Mouse (Mus musculus): Measurements from ENCODE around the gene Mpnd. TPM values are rescaled to one million over a fixed set of nuclear protein-coding genes. Genes with fewer than 3 reads are reported as not detected.

The Mpnd gene
- polyA plus RNA-seq, 1 experiment from 2014 or later, result 131 TPM

Other genes starting within 250 kb of the Mpnd start
- 8.5 and 10.3 TPM in 2 replicates for gene Zfp119a, start 126.8 kb upstream of the Mpnd start, polyA plus RNA-seq (2016; fragmentation: Nextera tagmentation; extraction: Ambion mirVana)
- 12.9 and 14.8 TPM in 2 replicates for gene Zfp959, start 113.6 kb upstream of the Mpnd start, polyA plus RNA-seq (2016; fragmentation: Nextera tagmentation; extraction: Ambion mirVana)
- gene Zfp119b, start 56.2 kb upstream of the Mpnd start, polyA plus RNA-seq (2016; fragmentation: Nextera tagmentation; extraction: Ambion mirVana), result 5.4 and 5.8 TPM in 2 replicates
- 2.1 and 2.3 TPM in 2 replicates for gene Ebi3, start 53.1 kb upstream of the Mpnd start, polyA plus RNA-seq (2016; fragmentation: Nextera tagmentation; extraction: Ambion mirVana)
- gene Yju2, start 46.6 kb upstream of the Mpnd start, polyA plus RNA-seq (2016; fragmentation: Nextera tagmentation; extraction: Ambion mirVana), result 31.0 and 34.0 TPM in 2 replicates
- 68.4 and 103 TPM in 2 replicates for gene Shd, start 35.2 kb upstream of the Mpnd start, polyA plus RNA-seq (2016; fragmentation: Nextera tagmentation; extraction: Ambion mirVana)
- 78.4 and 95.0 TPM in 2 replicates for gene Fsd1, start 19.2 kb upstream of the Mpnd start, polyA plus RNA-seq (2016; fragmentation: Nextera tagmentation; extraction: Ambion mirVana)
- 5.2 and 5.5 TPM in 2 replicates for gene Stap2, start 127 bp upstream of the Mpnd start, polyA plus RNA-seq (2016; fragmentation: Nextera tagmentation; extraction: Ambion mirVana)
- gene Sh3gl1, start 30.9 kb downstream of the Mpnd start, polyA plus RNA-seq (2016; fragmentation: Nextera tagmentation; extraction: Ambion mirVana), result 161 and 162 TPM in 2 replicates
- 45.4 and 49.3 TPM in 2 replicates for gene Chaf1a, start 34.7 kb downstream of the Mpnd start, polyA plus RNA-seq (2016; fragmentation: Nextera tagmentation; extraction: Ambion mirVana)
- 35.7 and 41.2 TPM in 2 replicates for gene Ubxn6, start 69.3 kb downstream of the Mpnd start, polyA plus RNA-seq (2016; fragmentation: Nextera tagmentation; extraction: Ambion mirVana)
- 188 and 191 TPM in 2 replicates for gene Hdgfl2, start 73.9 kb downstream of the Mpnd start, polyA plus RNA-seq (2016; fragmentation: Nextera tagmentation; extraction: Ambion mirVana)
- 0.04 and 0.11 TPM in 2 replicates for gene Plin4, start 104.1 kb downstream of the Mpnd start, polyA plus RNA-seq (2016; fragmentation: Nextera tagmentation; extraction: Ambion mirVana)
- gene Plin5, start 111.9 kb downstream of the Mpnd start, polyA plus RNA-seq (2016; fragmentation: Nextera tagmentation; extraction: Ambion mirVana), result 0.11 and 0.21 TPM in 2 replicates
- not detected in 2 replicates for gene Lrg1, start 116.3 kb downstream of the Mpnd start, polyA plus RNA-seq (2016; fragmentation: Nextera tagmentation; extraction: Ambion mirVana)
- gene Sema6b, start 134.6 kb downstream of the Mpnd start, polyA plus RNA-seq (2016; fragmentation: Nextera tagmentation; extraction: Ambion mirVana), result 1.2 and 1.8 TPM in 2 replicates
- 7.2 and 8.4 TPM in 2 replicates for gene Tnfaip8l1, start 156.8 kb downstream of the Mpnd start, polyA plus RNA-seq (2016; fragmentation: Nextera tagmentation; extraction: Ambion mirVana)
- gene Mydgf, start 178.2 kb downstream of the Mpnd start, polyA plus RNA-seq (2016; fragmentation: Nextera tagmentation; extraction: Ambion mirVana), result 77.0 and 78.4 TPM in 2 replicates
- 45.6 and 46.9 TPM in 2 replicates for gene Dpp9, start 213.2 kb downstream of the Mpnd start, polyA plus RNA-seq (2016; fragmentation: Nextera tagmentation; extraction: Ambion mirVana)